Mouse (Mus musculus) intestine, embryonic 15.5 days (tissue): Measurements from ENCODE around the gene 1110002E22Rik. TPM values are rescaled to one million over a fixed set of nuclear protein-coding genes. Genes with fewer than 3 reads are reported as not detected.

Experiments used
- ATAC-seq: fragments of 200-750 bp; cut with Nextera tagmentation; 2 replicates; pipeline ENCODE4 v1.8.0; 2017; ENCODE audit warnings: moderate TSS enrichment, moderate library complexity
- H3K27ac ChIP-seq: fragments of 300-500 bp; sonication (generic); 2 replicates; pipeline ENCODE4 v1.5.1; 2015; ENCODE audit warnings: mild to moderate bottlenecking, inconsistent platforms
- H3K27me3 ChIP-seq: fragments of 300-500 bp; sonication (generic); replicated peaks from 2 replicates; pipeline ENCODE4 v1.6.1; 2015; ENCODE audit warnings: inconsistent platforms
- H3K36me3 ChIP-seq: fragments of 300-500 bp; sonication (generic); 2 replicates; pipeline ENCODE4 v1.6.1; 2015; ENCODE audit warnings: inconsistent platforms
- H3K4me1 ChIP-seq: fragments of 300-500 bp; sonication (generic); replicated peaks from 2 replicates; pipeline ENCODE4 v1.6.1; 2015; ENCODE audit warnings: inconsistent platforms
- H3K4me2 ChIP-seq: fragments of 300-500 bp; sonication (generic); replicated peaks from 2 replicates; pipeline ENCODE4 v1.6.1; 2015; ENCODE audit warnings: mild to moderate bottlenecking, inconsistent platforms
- H3K4me3 ChIP-seq: fragments of 300-500 bp; sonication (generic); replicated peaks from 2 replicates; pipeline ENCODE4 v1.5.1; 2015; ENCODE audit warnings: inconsistent platforms
- H3K9ac ChIP-seq: fragments of 300-500 bp; sonication (generic); 2 replicates; pipeline ENCODE4 v1.6.1; 2015; ENCODE audit warnings: inconsistent platforms
- H3K9me3 ChIP-seq: fragments of 300-500 bp; sonication (generic); 2 replicates; pipeline ENCODE4 v1.6.1; 2016; ENCODE audit warnings: inconsistent platforms
- WGBS: fragments of 180-500 bp; shearing (Covaris S2); methylation state at CpG from one replicate; pipeline ENCODE4 v1.1.7; 2015; 5-methylcytosine and 5-hydroxymethylcytosine counted together
- polyA plus RNA-seq: library from polyadenylated mRNA; unstranded; fragments of >200 nt; fragmentation: Nextera tagmentation; extraction: Ambion mirVana; gene quantifications from 2 replicates; pipeline ENCODE4 v1.2.1, GENCODE M21; 2015

The 1110002E22Rik gene
- polyA plus RNA-seq, 1 experiment from 2014 or later: 0.14 TPM

DNA sequence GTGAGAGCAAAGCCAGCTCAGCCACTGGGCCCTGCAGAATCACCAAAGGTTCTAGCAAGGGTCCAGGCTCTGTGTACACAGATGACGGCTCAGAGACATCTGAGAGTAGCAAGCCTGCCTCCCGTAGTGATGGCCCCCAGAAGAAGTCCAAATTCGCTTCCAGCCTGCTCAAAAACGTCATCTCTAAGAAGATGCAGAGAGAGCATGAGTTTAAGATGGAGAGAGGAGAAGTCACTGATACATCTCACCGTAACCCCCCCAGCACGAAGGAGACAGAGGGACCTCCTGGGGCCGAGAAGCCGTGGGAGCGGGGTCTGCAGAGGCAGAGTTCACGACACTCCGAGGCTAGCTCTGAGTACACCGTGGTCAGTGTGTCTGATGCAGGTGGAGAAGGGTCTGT, 2.4 kb downstream of the 1110002E22Rik start, which contains the start of gene Gm5105:
Gm5105 (minus strand) TSS at position 101 of the 400 bp plus-strand sequence.
- 94% methylated on average over 12 of the region's 12 CpGs for WGBS
- no peak within 1 kb of the TSS for H3K4me3 ChIP-seq

GRCm38 (mm10) chr3:138068103-138068502, 3.3 kb downstream of the 1110002E22Rik start:
- no peak for ATAC-seq
- Histone ChIP-seq H3K9ac (no peak overlapping the region), H3K4me3 (no peak overlapping the region), H3K27ac (no peak overlapping the region), H3K4me2 (no peak overlapping the region), H3K36me3 (no peaks in the 10 kb centered on the region), H3K4me1 (peaks cover 16% of the 10 kb centered on the region), H3K27me3 (no peaks in the 10 kb centered on the region), H3K9me3 (no peaks in the 10 kb centered on the region)
- 94% methylated on average over 12 of the region's 12 CpGs for WGBS

More for the DNA sequence above, 2.4 kb downstream of the 1110002E22Rik start, which contains the start of gene Gm5105:
- H3K4me1 ChIP-seq: peaks cover 16% of the 10 kb centered on the region
- H3K27me3 ChIP-seq: no peaks in the 10 kb centered on the region
- no peak within 1 kb of the TSS for H3K4me2 ChIP-seq
- no peak within 1 kb of the TSS for H3K27ac ChIP-seq
- no peaks in the 10 kb centered on the region for H3K9me3 ChIP-seq
- ATAC-seq: no peak
- no peaks in the 10 kb centered on the region for H3K36me3 ChIP-seq
- no peak within 1 kb of the TSS for H3K9ac ChIP-seq

- no peaks in the 10 kb centered on the region for H3K27me3 ChIP-seq
- no peak overlapping the region for H3K27ac ChIP-seq
- no peaks in the 10 kb centered on the region for H3K36me3 ChIP-seq
- H3K4me2 ChIP-seq: no peak overlapping the region
- no peak for ATAC-seq
- H3K9me3 ChIP-seq: no peaks in the 10 kb centered on the region
- H3K4me1 ChIP-seq: 0 out of 2 replicates have a peak, but pooled peaks cover 7% of the 10 kb centered on the region
- no peak overlapping the region for H3K4me3 ChIP-seq
- H3K9ac ChIP-seq: no peak overlapping the region
- WGBS: 87% methylated on average over 18 of the region's 18 CpGs
Observed at GRCm38 (mm10) chr3:138069756-138070511, 5.1 kb downstream of the 1110002E22Rik start.

GRCm38 (mm10) chr3:138071004-138071403, 6.2 kb downstream of the 1110002E22Rik start:
- Histone ChIP-seq H3K4me3 (no peak overlapping the region), H3K4me2 (no peak overlapping the region), H3K9me3 (no peaks in the 10 kb centered on the region), H3K36me3 (no peaks in the 10 kb centered on the region), H3K9ac (no peak overlapping the region), H3K27ac (no peak overlapping the region), H3K4me1 (0 out of 2 replicates have a peak, but pooled peaks cover 4% of the 10 kb centered on the region), H3K27me3 (no peaks in the 10 kb centered on the region)
- ATAC-seq: no peak
- WGBS: 19% methylated on average over 1 of the region's 1 CpGs

DNA sequence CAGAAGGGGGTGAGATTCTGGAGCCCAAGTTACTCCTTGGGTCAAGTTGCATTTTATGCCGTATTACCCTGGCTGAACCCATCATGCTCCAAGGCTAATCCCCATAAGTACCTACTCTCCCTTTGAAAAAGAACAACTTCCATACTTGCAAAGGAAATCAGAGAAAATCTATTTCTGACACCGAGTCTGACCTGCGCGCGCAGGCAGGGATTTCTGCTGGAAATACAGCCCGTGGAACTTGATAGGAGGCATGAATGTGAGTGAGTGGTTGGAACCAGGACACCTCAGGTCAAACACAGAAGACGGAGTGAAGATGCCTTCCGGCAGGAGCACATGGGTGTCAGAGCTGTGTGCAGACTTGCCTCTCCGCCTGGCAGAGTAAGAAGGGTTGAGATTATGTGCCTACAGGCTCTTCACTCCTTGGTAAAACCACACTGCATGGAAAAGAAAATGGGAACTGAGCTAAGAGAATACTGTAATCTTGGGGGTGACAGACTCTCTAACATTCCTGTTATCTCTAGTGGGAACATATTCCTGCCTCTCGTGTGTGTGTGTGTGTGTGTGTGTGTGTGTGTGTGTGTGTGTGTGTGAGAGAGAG, 6.7 kb downstream of the 1110002E22Rik start:
- Histone ChIP-seq H3K27me3 (no peaks in the 10 kb centered on the region), H3K4me1 (no peaks in the 10 kb centered on the region), H3K36me3 (no peaks in the 10 kb centered on the region), H3K4me3 (no peak overlapping the region), H3K4me2 (no peak overlapping the region), H3K9me3 (no peaks in the 10 kb centered on the region), H3K9ac (no peak overlapping the region), H3K27ac (no peak overlapping the region)
- 79% methylated on average over 10 of the region's 10 CpGs for WGBS
- no peak for ATAC-seq

DNA sequence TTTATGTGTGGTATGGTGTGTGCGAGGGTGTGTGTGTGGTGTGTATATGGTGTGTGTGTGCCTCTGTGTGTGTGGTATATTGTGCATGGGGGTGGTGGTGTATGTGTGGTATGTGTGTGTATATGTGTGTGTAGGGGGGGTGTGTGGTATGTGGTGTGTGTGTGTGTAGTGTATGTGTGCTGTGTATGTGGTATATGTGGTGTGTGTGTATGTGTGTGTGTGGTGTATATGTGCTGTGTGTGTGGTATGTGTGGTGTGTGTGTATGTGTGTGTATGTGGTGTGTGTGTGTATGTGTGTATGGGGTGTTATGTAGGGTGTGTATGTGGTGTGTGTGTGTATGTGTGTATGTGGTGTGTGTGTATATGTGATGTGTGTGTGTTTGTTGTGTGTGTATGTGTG, 9.4 kb downstream of the 1110002E22Rik start:
- Histone ChIP-seq H3K27me3 (no peaks in the 10 kb centered on the region), H3K4me3 (no peak overlapping the region), H3K4me1 (no peaks in the 10 kb centered on the region), H3K27ac (no peak overlapping the region), H3K36me3 (no peaks in the 10 kb centered on the region), H3K4me2 (no peak overlapping the region), H3K9me3 (no peaks in the 10 kb centered on the region), H3K9ac (no peak overlapping the region)
- ATAC-seq: no peak
- 100% methylated on average over 1 of the region's 1 CpGs for WGBS

GRCm38 (mm10) chr3:138075209-138075608, 10.4 kb downstream of the 1110002E22Rik start:
- Histone ChIP-seq H3K4me2 (no peak overlapping the region), H3K9ac (no peak overlapping the region), H3K4me3 (no peak overlapping the region), H3K4me1 (no peaks in the 10 kb centered on the region), H3K36me3 (no peaks in the 10 kb centered on the region), H3K27ac (no peak overlapping the region), H3K9me3 (no peaks in the 10 kb centered on the region), H3K27me3 (no peaks in the 10 kb centered on the region)
- ATAC-seq: peak; percentile 34
- WGBS: 69% methylated on average over 8 of the region's 8 CpGs

- Histone ChIP-seq H3K36me3 (no peaks in the 10 kb centered on the region), H3K4me2 (no peak overlapping the region), H3K9me3 (no peaks in the 10 kb centered on the region), H3K27ac (no peak overlapping the region), H3K4me1 (no peaks in the 10 kb centered on the region), H3K4me3 (no peak overlapping the region), H3K27me3 (no peaks in the 10 kb centered on the region), H3K9ac (no peak overlapping the region)
- 72% methylated on average over 11 of the region's 11 CpGs for WGBS
- ATAC-seq: no peak
Observed at GRCm38 (mm10) chr3:138077476-138078340, 12.9 kb downstream of the 1110002E22Rik start.

DNA sequence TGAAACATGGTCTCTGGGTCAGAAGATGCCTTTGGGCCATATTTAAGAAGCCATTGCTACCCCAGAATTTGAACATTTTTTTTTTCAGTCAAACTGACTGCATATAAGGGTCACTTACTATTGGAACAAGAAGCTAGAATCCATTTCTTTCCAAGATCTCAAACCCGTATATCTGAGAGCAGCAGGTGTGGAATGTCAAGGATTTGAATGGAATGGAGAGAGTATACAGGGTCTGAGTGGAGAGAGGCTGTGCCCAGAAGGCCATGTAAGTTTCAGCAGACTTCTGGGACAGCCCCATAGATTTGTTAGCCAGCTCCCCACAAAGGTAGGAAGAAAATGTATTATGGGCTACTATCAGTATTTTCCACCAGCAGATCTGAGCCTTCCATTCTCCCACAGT, 13.8 kb downstream of the 1110002E22Rik start:
- H3K4me3 ChIP-seq: no peak overlapping the region
- no peak overlapping the region for H3K9ac ChIP-seq
- no peak overlapping the region for H3K27ac ChIP-seq
- no peak for ATAC-seq
- H3K4me2 ChIP-seq: no peak overlapping the region
- no peaks in the 10 kb centered on the region for H3K27me3 ChIP-seq
- H3K4me1 ChIP-seq: no peaks in the 10 kb centered on the region
- 50% methylated on average over 1 of the region's 1 CpGs for WGBS
- H3K9me3 ChIP-seq: no peaks in the 10 kb centered on the region
- no peaks in the 10 kb centered on the region for H3K36me3 ChIP-seq

- no peaks in the 10 kb centered on the region for H3K36me3 ChIP-seq
- no peaks in the 10 kb centered on the region for H3K4me1 ChIP-seq
- no peaks in the 10 kb centered on the region for H3K9me3 ChIP-seq
- no peak overlapping the region for H3K27ac ChIP-seq
- H3K9ac ChIP-seq: no peak overlapping the region
- H3K4me3 ChIP-seq: no peak overlapping the region
- H3K27me3 ChIP-seq: no peaks in the 10 kb centered on the region
- WGBS: 88% methylated on average over 1 of the region's 1 CpGs
- no peak overlapping the region for H3K4me2 ChIP-seq
- no peak for ATAC-seq
Observed at GRCm38 (mm10) chr3:138083073-138083637, 18.3 kb downstream of the 1110002E22Rik start.

DNA sequence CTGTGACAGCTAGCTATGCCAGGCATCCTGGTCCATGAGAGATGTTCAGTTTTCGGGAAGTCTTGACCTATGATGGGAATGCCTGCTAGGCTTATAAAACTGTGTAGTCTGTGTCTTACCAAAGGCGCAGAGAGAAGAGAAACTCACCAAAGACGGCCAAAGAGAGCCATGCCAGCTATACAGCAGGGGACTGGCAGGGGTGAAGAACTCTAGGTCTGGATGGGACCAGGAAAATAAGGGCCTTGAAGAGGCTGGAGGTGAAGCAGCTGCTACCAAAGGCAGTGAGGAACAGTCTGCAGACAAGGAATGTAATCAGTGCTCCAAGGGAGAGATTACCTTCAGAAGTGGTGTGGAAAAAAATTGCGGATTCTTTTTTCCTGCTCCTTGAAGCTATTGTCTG, 19.0 kb downstream of the 1110002E22Rik start:
- H3K4me1 ChIP-seq: no peaks in the 10 kb centered on the region
- H3K4me2 ChIP-seq: no peak overlapping the region
- H3K9ac ChIP-seq: no peak overlapping the region
- H3K27ac ChIP-seq: no peak overlapping the region
- H3K36me3 ChIP-seq: no peaks in the 10 kb centered on the region
- no peak overlapping the region for H3K4me3 ChIP-seq
- H3K9me3 ChIP-seq: no peaks in the 10 kb centered on the region
- 76% methylated on average over 4 of the region's 4 CpGs for WGBS
- no peak for ATAC-seq
- H3K27me3 ChIP-seq: no peaks in the 10 kb centered on the region

- WGBS: 79% methylated on average over 3 of the region's 3 CpGs
- Histone ChIP-seq H3K27me3 (no peaks in the 10 kb centered on the region), H3K4me3 (no peak overlapping the region), H3K9me3 (no peaks in the 10 kb centered on the region), H3K9ac (no peak overlapping the region), H3K4me1 (no peaks in the 10 kb centered on the region), H3K27ac (no peak overlapping the region), H3K36me3 (0 out of 2 replicates have a peak, but pooled peaks cover 3% of the 10 kb centered on the region), H3K4me2 (no peak overlapping the region)
- ATAC-seq: no peak
Observed at GRCm38 (mm10) chr3:138095301-138095700, 30.4 kb downstream of the 1110002E22Rik start.
